Comparison of ENCODE assay signal across 7 mouse cellular contexts in genomic region chr9:120934821-120935633, GRCm38 (mm10). TPM values are rescaled to one million over a fixed set of nuclear protein-coding genes. Genes with fewer than 3 reads are reported as not detected.
DNase-seq lines count a peak whose midpoint lies in the region; ATAC-seq and TF ChIP-seq lines count a peak whose summit lies in the region.

No protein-coding gene starts in this region.

- no peak for TF ChIP-seq CTCF in E14TG2a.4 (conservative IDR thresholded peaks at IDR 0.05; ENCODE audit: low read length)

- H3K36me3 ChIP-seq in E14TG2a.4 (ENCODE audit: insufficient read depth, low read length), result peaks cover 50% of the 10 kb centered on the region
- H3K36me3 ChIP-seq in forebrain, embryonic 14.5 days (ENCODE audit: control insufficient read depth, insufficient read depth, low read length), result no peaks in the 10 kb centered on the region
- no peaks in the 10 kb centered on the region for H3K36me3 ChIP-seq in midbrain, embryonic 16.5 days (ENCODE audit: control insufficient read depth, insufficient read depth, low read length)

- ATAC-seq in forebrain, embryonic 14.5 days, result no peak
- no peak for ATAC-seq in midbrain, embryonic 16.5 days

- no peaks in the 10 kb centered on the region for H3K9me3 ChIP-seq in E14TG2a.4 (ENCODE audit: low read length)
- H3K9me3 ChIP-seq in forebrain, embryonic 14.5 days (replicated peaks; ENCODE audit: control insufficient read depth, low read length), result no peaks in the 10 kb centered on the region
- H3K9me3 ChIP-seq in midbrain, embryonic 16.5 days (replicated peaks; ENCODE audit: control insufficient read depth, low read length, poor library complexity, severe bottlenecking), result no peaks in the 10 kb centered on the region

- H3K4me2 ChIP-seq in forebrain, embryonic 14.5 days (ENCODE audit: low read length), result peak overlapping the region; percentile 84
- peak overlapping the region; percentile 91 for H3K4me2 ChIP-seq in midbrain, embryonic 16.5 days (ENCODE audit: low read length)

- WGBS in forebrain, embryonic 14.5 days, result 7% methylated on average over 14 of the region's 14 CpGs
- WGBS in midbrain, embryonic 16.5 days, result 7% methylated on average over 14 of the region's 14 CpGs

- no peaks in the 10 kb centered on the region for H3K27me3 ChIP-seq in E14TG2a.4 (ENCODE audit: insufficient read depth, low read length)
- no peaks in the 10 kb centered on the region for H3K27me3 ChIP-seq in forebrain, embryonic 14.5 days (replicated peaks; ENCODE audit: control insufficient read depth, insufficient read depth, low read length)
- no peaks in the 10 kb centered on the region for H3K27me3 ChIP-seq in midbrain, embryonic 16.5 days (ENCODE audit: control insufficient read depth, insufficient read depth, low read depth, low read length)

- H3K27ac ChIP-seq in forebrain, embryonic 14.5 days (ENCODE audit: low read depth, low read length), result no peak overlapping the region; the same call in 1 of the 2 replicates
- peak overlapping the region; percentile 95; the same call in 1 of the 2 replicates for H3K27ac ChIP-seq in midbrain, embryonic 16.5 days (ENCODE audit: low read length)

- H3K9ac ChIP-seq in forebrain, embryonic 14.5 days (ENCODE audit: low read length), result peak overlapping the region; percentile 92
- peak overlapping the region; percentile 94 for H3K9ac ChIP-seq in midbrain, embryonic 16.5 days (ENCODE audit: low read depth, low read length)

- DNase-seq in 416B (ENCODE audit: low read depth), result peak; percentile 35
- DNase-seq in forebrain, embryonic 14.5 days (ENCODE audit: low spot score), result no peak
- peak; percentile 65 for DNase-seq in kidney, adult 9 months
- DNase-seq in cerebellum, postnatal 25 days, result no peak
- no peak for DNase-seq in layer of hippocampus, adult 18-20 months (ENCODE audit: low spot score in 2 of 2)

- peak overlapping the region; percentile 85 for H3K4me3 ChIP-seq in E14TG2a.4 (replicated peaks; ENCODE audit: low read length)
- H3K4me3 ChIP-seq in forebrain, embryonic 14.5 days (ENCODE audit: low read depth, low read length), result peak overlapping the region; percentile 88
- peak overlapping the region; percentile 88 for H3K4me3 ChIP-seq in midbrain, embryonic 16.5 days (ENCODE audit: low read depth, low read length)

- peaks cover 78% of the 10 kb centered on the region for H3K4me1 ChIP-seq in E14TG2a.4 (replicated peaks; ENCODE audit: low read depth, low read length)
- H3K4me1 ChIP-seq in forebrain, embryonic 14.5 days (ENCODE audit: control insufficient read depth, insufficient read depth, low read length), result peaks cover 45% of the 10 kb centered on the region
- H3K4me1 ChIP-seq in midbrain, embryonic 16.5 days (ENCODE audit: control insufficient read depth, insufficient read depth, low read length), result peaks cover 61% of the 10 kb centered on the region

RNA-seq across cellular contexts. Expression of gene Ctnnb1, which starts 6.0 kb away (rescaled TPM):
- 788 and 853 TPM in 2 replicates for polyA plus RNA-seq in forebrain, embryonic 14.5 days (2014; fragmentation: Nextera tagmentation; extraction: Ambion mirVana)
- polyA plus RNA-seq in midbrain, embryonic 16.5 days (2015; fragmentation: Nextera tagmentation; extraction: Ambion mirVana), result 483 and 527 TPM in 2 replicates
- total RNA-seq in layer of hippocampus, adult 18-20 months (2021), result 100 to 1,000 TPM; 485 to 511 TPM

Comparison
In these comparisons a context has a peak if more than half of its experiments do, and no peak if none do; other contexts are left out.
1. DNase-seq: peak in 416B (single experiment) and kidney, adult 9 months (single experiment); none in forebrain, embryonic 14.5 days (single experiment), cerebellum, postnatal 25 days (0 of 2) and layer of hippocampus, adult 18-20 months (0 of 2).
2. Peak in every context shown above with its lines, with median percentiles within 50 percentile points of each other: H3K4me3 ChIP-seq.